Mouse (Mus musculus): ENCODE data around the gene Smad3.

DNA sequence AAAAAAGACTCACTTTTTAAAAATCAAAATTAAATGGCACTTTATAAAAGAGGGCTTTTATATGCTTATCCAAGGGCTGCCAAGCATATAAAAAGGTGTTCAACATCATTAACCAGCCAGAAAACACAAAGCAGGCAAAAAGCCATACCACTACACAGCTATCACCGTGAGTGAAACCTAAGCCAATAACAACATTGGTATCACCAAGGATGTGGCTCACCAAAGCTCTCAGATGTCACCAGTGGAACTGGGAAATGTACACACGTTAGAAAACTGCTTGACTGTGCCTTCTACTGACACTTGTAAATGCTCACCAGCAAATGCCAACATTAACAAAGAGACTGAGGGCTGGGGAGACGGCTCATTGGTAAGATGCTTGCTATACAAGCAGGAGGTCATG, 18.9 kb upstream of the Smad3 start:
- no peak for TF ChIP-seq FLI1 (IDR thresholded peaks at IDR 0.05; ENCODE audit: low read length)
- TF ChIP-seq GATA1 (IDR thresholded peaks at IDR 0.05; ENCODE audit: borderline replicate concordance, low read length) = no peak
